Mouse (Mus musculus): ENCODE data around the gene Map3k14. TPM values are rescaled to one million over a fixed set of nuclear protein-coding genes. Genes with fewer than 3 reads are reported as not detected.

Map3k14 gene
- polyA plus RNA-seq, 1 experiment from 2014 or later = 0.64 TPM

DNA sequence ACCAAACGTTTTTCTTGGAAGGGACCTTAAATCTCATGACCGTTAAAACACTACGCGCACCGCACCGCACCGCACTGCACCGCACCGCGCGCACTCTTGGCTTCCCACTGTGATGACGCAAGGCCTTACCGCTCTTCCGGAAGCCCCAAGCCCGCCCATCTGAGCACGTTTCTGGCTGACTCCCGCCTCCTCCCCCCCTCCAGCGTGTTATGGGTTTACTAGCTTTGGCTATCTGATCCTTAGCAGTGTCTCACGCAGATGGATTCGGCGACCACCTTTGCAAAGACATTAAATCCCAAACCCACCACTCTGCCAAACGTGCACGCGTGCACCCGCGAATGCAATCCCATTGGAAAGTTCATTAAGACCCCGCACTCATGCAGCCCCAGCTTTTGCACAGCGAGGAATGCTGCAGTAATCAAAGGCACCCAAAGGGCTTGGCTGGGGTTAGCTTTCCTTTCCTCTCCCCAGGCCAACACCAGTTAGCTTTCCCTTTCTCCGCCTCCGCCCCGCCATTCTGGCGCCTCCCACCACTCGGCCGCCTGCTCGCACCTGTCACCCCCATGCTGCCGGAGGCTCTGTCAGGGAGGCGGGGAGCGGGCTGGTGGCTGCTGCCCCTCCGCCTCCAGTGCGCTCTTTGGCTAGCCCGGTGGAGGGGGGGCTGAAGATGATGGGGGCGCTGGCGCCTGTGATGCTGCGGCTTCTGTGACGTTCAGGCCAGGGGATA, 49.3 kb downstream of the Map3k14 start, which contains the start of gene Spata32:
Gene Spata32, minus strand, starts transcription at position 643 of the 727 bp plus-strand sequence.
- Histone ChIP-seq H3K27me3 (ENCODE audit: control insufficient read depth, insufficient read depth, low read depth, low read length) (no peaks in the 10 kb centered on the region), H3K27ac (ENCODE audit: low read length) (no peak within 1 kb of the TSS), H3K9ac (ENCODE audit: low read depth, low read length) (peak within 1 kb of the TSS; percentile 44; the same call in 1 of the 2 replicates), H3K9me3 (replicated peaks; ENCODE audit: control insufficient read depth, low read length) (peaks cover 2% of the 10 kb centered on the region; the same call in 1 of the 2 replicates), H3K4me3 (ENCODE audit: low read depth, low read length) (peak within 1 kb of the TSS; percentile 58), H3K36me3 (ENCODE audit: control insufficient read depth, insufficient read depth) (no peaks in the 10 kb centered on the region), H3K4me2 (ENCODE audit: low read depth, low read length) (peak within 1 kb of the TSS; percentile 76), H3K4me1 (ENCODE audit: control insufficient read depth, low read depth, low read length) (peaks cover 3% of the 10 kb centered on the region; the same call in 1 of the 2 replicates)
- WGBS (ENCODE audit: insufficient replicate concordance) = under 1% methylated on average over 45 of the region's 45 CpGs
- peak; percentile 64 for ATAC-seq (ENCODE audit: low read depth)

DNA sequence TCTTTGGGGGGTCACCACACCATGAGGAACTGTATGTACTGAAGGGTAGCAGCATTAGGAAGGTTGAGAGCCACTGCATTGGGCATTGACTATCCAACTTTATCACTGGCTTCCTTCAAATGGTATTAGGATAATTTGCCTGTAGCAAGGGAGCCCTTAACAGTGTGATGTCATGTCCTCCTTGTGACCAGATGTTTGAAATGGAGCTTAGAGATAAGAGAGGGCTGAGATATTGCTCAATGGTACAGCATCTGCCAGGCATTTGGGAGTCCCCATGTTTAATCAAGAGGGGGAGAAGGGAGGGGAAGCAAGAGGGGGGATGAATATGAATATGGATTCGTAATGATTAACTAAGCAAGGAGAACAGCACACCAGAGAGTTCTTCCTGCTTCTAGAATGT, 51.9 kb downstream of the Map3k14 start:
- H3K27ac ChIP-seq (ENCODE audit: low read length) = no peak overlapping the region
- ATAC-seq (ENCODE audit: low read depth) = peak; percentile 41
- H3K4me1 ChIP-seq (ENCODE audit: control insufficient read depth, low read depth, low read length) = peaks cover 3% of the 10 kb centered on the region; the same call in 1 of the 2 replicates
- H3K36me3 ChIP-seq (ENCODE audit: control insufficient read depth, insufficient read depth) = no peaks in the 10 kb centered on the region
- WGBS (ENCODE audit: insufficient replicate concordance) = 19% methylated on average over 1 of the region's 1 CpGs
- H3K9me3 ChIP-seq (replicated peaks; ENCODE audit: control insufficient read depth, low read length) = peaks cover 2% of the 10 kb centered on the region; the same call in 1 of the 2 replicates
- no peak overlapping the region for H3K4me3 ChIP-seq (ENCODE audit: low read depth, low read length)
- H3K4me2 ChIP-seq (ENCODE audit: low read depth, low read length) = no peak overlapping the region
- no peak overlapping the region for H3K9ac ChIP-seq (ENCODE audit: low read depth, low read length)
- H3K27me3 ChIP-seq (ENCODE audit: control insufficient read depth, insufficient read depth, low read depth, low read length) = no peaks in the 10 kb centered on the region

DNA sequence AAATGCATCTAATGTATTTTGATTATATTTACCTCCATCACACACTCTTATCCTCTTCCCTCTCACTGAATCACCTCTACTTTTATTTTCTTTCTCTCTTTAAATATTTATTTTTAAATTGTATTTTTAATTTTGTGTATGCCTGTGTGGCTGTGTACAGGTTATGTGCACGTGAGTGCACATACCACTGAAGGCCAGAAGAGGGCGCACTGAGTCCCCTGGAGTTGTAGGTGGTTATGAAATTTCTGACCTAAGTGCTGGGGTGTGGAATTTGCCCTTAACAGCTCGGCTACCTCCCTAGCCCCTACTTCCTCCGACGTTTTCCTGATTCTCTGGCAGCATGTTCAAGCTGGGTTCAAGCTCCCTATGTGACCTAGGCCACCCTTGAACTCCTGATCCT, 53.6 kb downstream of the Map3k14 start:
- Histone ChIP-seq H3K27ac (ENCODE audit: low read length) (no peak overlapping the region), H3K4me3 (ENCODE audit: low read depth, low read length) (no peak overlapping the region), H3K9me3 (replicated peaks; ENCODE audit: control insufficient read depth, low read length) (peaks cover 2% of the 10 kb centered on the region; the same call in 1 of the 2 replicates), H3K4me1 (ENCODE audit: control insufficient read depth, low read depth, low read length) (peaks cover 3% of the 10 kb centered on the region; the same call in 1 of the 2 replicates), H3K36me3 (ENCODE audit: control insufficient read depth, insufficient read depth) (no peaks in the 10 kb centered on the region), H3K27me3 (ENCODE audit: control insufficient read depth, insufficient read depth, low read depth, low read length) (no peaks in the 10 kb centered on the region), H3K4me2 (ENCODE audit: low read depth, low read length) (no peak overlapping the region), H3K9ac (ENCODE audit: low read depth, low read length) (no peak overlapping the region)
- no peak for ATAC-seq (ENCODE audit: low read depth)
- 69% methylated on average over 5 of the region's 5 CpGs for WGBS (ENCODE audit: insufficient replicate concordance)

DNA sequence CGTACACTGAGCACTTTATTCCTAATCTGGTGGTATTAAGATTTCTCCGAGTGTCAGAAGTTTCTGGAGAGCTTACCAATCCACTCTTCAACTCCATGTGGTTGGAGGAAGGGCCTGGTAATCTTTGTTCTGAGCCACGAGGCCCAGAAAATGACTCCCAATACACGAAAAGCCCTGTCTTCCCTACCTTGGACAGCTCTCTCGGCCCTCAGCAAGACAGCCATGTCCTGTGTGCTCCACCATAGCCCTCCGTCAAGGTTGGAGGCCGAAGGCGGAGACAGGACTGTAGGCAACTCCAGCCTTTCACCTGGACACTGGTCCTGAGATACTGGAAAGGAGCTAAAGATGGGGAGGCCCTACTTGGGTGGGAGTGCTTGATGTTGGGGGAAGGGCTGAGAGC, 57.0 kb downstream of the Map3k14 start:
- Histone ChIP-seq H3K27me3 (ENCODE audit: control insufficient read depth, insufficient read depth, low read depth, low read length) (no peaks in the 10 kb centered on the region), H3K27ac (ENCODE audit: low read length) (no peak overlapping the region), H3K9ac (ENCODE audit: low read depth, low read length) (no peak overlapping the region), H3K4me1 (ENCODE audit: control insufficient read depth, low read depth, low read length) (no peaks in the 10 kb centered on the region), H3K9me3 (replicated peaks; ENCODE audit: control insufficient read depth, low read length) (peaks cover 2% of the 10 kb centered on the region; the same call in 1 of the 2 replicates), H3K4me2 (ENCODE audit: low read depth, low read length) (no peak overlapping the region), H3K36me3 (ENCODE audit: control insufficient read depth, insufficient read depth) (no peaks in the 10 kb centered on the region), H3K4me3 (ENCODE audit: low read depth, low read length) (no peak overlapping the region)
- 49% methylated on average over 8 of the region's 8 CpGs for WGBS (ENCODE audit: insufficient replicate concordance)
- ATAC-seq (ENCODE audit: low read depth) = no peak

DNA sequence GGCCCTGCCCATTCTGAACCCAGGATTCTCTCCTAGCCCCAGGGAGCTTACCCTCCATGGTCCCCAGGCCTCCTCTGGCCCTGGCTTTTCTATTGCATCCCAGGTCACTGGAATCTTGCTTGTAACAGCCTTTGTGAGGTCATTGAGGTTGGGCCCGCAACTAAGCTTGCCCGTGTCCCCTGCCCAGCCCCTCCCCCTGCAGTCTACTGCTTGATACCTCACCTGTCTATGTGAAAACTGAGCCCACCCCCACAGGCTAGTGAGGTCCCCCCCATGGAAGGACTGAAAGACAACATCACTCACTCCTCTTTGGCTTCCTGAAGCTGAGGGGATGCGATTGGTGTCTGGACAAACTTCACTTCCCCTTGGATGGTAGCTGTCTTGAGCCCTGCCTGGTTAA, 58.8 kb downstream of the Map3k14 start, which contains the start of gene 1700023F06Rik:
Gene 1700023F06Rik, minus strand, starts transcription at position 101 of the 400 bp plus-strand sequence.
- Histone ChIP-seq H3K4me2 (ENCODE audit: low read depth, low read length) (no peak within 1 kb of the TSS), H3K4me3 (ENCODE audit: low read depth, low read length) (no peak within 1 kb of the TSS), H3K27ac (ENCODE audit: low read length) (no peak within 1 kb of the TSS), H3K27me3 (ENCODE audit: control insufficient read depth, insufficient read depth, low read depth, low read length) (no peaks in the 10 kb centered on the region), H3K9ac (ENCODE audit: low read depth, low read length) (no peak within 1 kb of the TSS), H3K9me3 (replicated peaks; ENCODE audit: control insufficient read depth, low read length) (no peaks in the 10 kb centered on the region), H3K36me3 (ENCODE audit: control insufficient read depth, insufficient read depth) (no peaks in the 10 kb centered on the region), H3K4me1 (ENCODE audit: control insufficient read depth, low read depth, low read length) (no peaks in the 10 kb centered on the region)
- no peak for ATAC-seq (ENCODE audit: low read depth)
- 83% methylated on average over 3 of the region's 3 CpGs for WGBS (ENCODE audit: insufficient replicate concordance)

DNA sequence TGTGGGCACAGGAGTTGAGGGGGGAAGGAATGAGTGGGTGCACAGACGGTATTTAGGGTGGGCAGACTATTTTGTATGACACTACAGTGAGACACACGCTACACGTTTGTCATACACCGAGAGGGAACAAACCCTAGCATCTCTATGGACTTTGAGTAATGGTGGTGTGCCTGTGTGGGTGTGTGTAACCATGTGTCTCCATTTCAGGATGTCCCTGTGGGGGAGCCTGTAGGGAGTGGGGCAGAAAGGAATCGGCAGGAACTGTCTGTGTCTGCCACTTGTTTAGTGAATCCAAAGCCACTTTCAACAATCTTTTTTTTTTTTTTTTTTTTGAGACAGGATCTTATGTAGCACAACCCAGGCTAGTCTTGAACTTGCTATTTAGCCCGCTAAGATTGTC, 61.1 kb downstream of the Map3k14 start:
- Histone ChIP-seq H3K9ac (ENCODE audit: low read depth, low read length) (no peak overlapping the region), H3K36me3 (ENCODE audit: control insufficient read depth, insufficient read depth) (no peaks in the 10 kb centered on the region), H3K4me1 (ENCODE audit: control insufficient read depth, low read depth, low read length) (no peaks in the 10 kb centered on the region), H3K4me3 (ENCODE audit: low read depth, low read length) (no peak overlapping the region), H3K27me3 (ENCODE audit: control insufficient read depth, insufficient read depth, low read depth, low read length) (no peaks in the 10 kb centered on the region), H3K27ac (ENCODE audit: low read length) (no peak overlapping the region), H3K9me3 (replicated peaks; ENCODE audit: control insufficient read depth, low read length) (no peaks in the 10 kb centered on the region), H3K4me2 (ENCODE audit: low read depth, low read length) (no peak overlapping the region)
- WGBS (ENCODE audit: insufficient replicate concordance) = 71% methylated on average over 6 of the region's 6 CpGs
- no peak for ATAC-seq (ENCODE audit: low read depth)

DNA sequence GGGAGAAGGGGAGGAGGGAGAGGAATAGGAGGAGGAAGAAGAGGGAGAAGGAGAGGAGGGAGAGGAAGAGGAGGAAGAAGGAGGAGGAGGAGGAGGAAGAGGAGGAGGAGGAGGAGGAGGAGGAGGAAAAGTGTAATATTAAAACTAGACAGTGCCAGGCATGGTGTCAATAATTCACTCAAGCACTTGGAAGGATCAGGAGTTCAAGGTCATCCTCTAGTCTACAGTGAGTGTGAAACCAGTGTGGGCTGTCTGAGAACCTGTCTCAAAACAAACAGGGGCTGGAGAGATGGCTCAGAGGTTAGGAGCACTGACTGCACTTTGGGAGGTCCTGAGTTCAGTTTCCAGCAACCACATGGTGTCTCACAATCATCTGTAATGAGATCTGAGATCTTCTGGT, 64.9 kb downstream of the Map3k14 start:
- Histone ChIP-seq H3K27ac (ENCODE audit: low read length) (no peak overlapping the region), H3K4me2 (ENCODE audit: low read depth, low read length) (no peak overlapping the region), H3K36me3 (ENCODE audit: control insufficient read depth, insufficient read depth) (no peaks in the 10 kb centered on the region)

DNA sequence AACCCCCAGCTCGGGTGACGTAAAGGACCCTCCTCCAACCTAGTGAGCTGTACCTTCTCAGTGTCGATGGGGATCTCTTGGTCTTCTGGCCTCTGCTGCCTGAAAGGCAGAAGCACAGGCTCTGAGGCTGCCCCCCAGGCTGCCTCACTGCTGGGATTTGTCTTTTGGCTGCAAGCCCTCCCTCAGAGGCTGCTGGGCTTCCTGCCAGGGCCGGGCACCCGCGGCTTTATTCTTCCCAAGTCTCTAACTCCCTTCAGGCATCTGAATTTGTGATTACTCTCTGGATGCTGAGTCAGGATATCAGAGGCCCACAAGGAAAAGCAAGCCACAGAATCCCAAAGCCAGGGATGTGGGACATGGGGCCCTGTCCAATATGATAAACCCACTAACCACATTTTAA, 65.6 kb downstream of the Map3k14 start:
- H3K27ac ChIP-seq (ENCODE audit: low read length) = no peak overlapping the region
- WGBS (ENCODE audit: insufficient replicate concordance) = 29% methylated on average over 6 of the region's 6 CpGs
- no peaks in the 10 kb centered on the region for H3K9me3 ChIP-seq (replicated peaks; ENCODE audit: control insufficient read depth, low read length)
- H3K4me3 ChIP-seq (ENCODE audit: low read depth, low read length) = no peak overlapping the region
- no peaks in the 10 kb centered on the region for H3K36me3 ChIP-seq (ENCODE audit: control insufficient read depth, insufficient read depth)
- peaks cover 19% of the 10 kb centered on the region; the same call in 1 of the 2 replicates for H3K27me3 ChIP-seq (ENCODE audit: control insufficient read depth, insufficient read depth, low read depth, low read length)
- ATAC-seq (ENCODE audit: low read depth) = no peak
- H3K4me1 ChIP-seq (ENCODE audit: control insufficient read depth, low read depth, low read length) = no peaks in the 10 kb centered on the region
- no peak overlapping the region for H3K9ac ChIP-seq (ENCODE audit: low read depth, low read length)
- H3K4me2 ChIP-seq (ENCODE audit: low read depth, low read length) = no peak overlapping the region

More for the DNA sequence above, 64.9 kb downstream of the Map3k14 start:
- no peak for ATAC-seq (ENCODE audit: low read depth)
- no peaks in the 10 kb centered on the region for H3K9me3 ChIP-seq (replicated peaks; ENCODE audit: control insufficient read depth, low read length)
- H3K27me3 ChIP-seq (ENCODE audit: control insufficient read depth, insufficient read depth, low read depth, low read length) = peaks cover 15% of the 10 kb centered on the region; the same call in 1 of the 2 replicates
- no peak overlapping the region for H3K9ac ChIP-seq (ENCODE audit: low read depth, low read length)
- H3K4me1 ChIP-seq (ENCODE audit: control insufficient read depth, low read depth, low read length) = no peaks in the 10 kb centered on the region
- no peak overlapping the region for H3K4me3 ChIP-seq (ENCODE audit: low read depth, low read length)
